Mouse (Mus musculus) heart, postnatal 0 days (tissue): ENCODE results near the gene Mdp1. TPM values are rescaled to one million over a fixed set of nuclear protein-coding genes. Genes with fewer than 3 reads are reported as not detected.

Experiments used
- ATAC-seq: fragments of 200-750 bp; cut with Nextera tagmentation; 2 replicates; pipeline ENCODE4 v1.8.0; 2017; ENCODE audit warnings: low read depth, moderate number of reproducible peaks, moderate library complexity; ENCODE audit not compliant: insufficient read depth
- DNase-seq: peaks from one replicate; pipeline ENCODE4 v3.0.0-alpha.2; 2016; ENCODE audit warnings: low spot score
- H3K27ac ChIP-seq: fragments of 300-500 bp; sonication (generic); 2 replicates; pipeline ENCODE4 v1.5.1; 2014; ENCODE audit warnings: low read depth, mild to moderate bottlenecking
- H3K27me3 ChIP-seq: fragments of 300-500 bp; sonication (generic); 2 replicates; pipeline ENCODE4 v1.6.1; 2014; ENCODE audit warnings: low read length, mixed read lengths; ENCODE audit not compliant: control insufficient read depth, insufficient read depth
- H3K36me3 ChIP-seq: fragments of 300-500 bp; sonication (generic); replicated peaks from 2 replicates; pipeline ENCODE4 v1.6.1; 2014; ENCODE audit warnings: low read length, mixed read lengths; ENCODE audit not compliant: control insufficient read depth, insufficient read depth
- H3K4me1 ChIP-seq: fragments of 300-500 bp; sonication (generic); 2 replicates; pipeline ENCODE4 v1.6.1; 2014; ENCODE audit warnings: antibody characterized with exemption; ENCODE audit not compliant: control insufficient read depth, insufficient read depth
- H3K4me2 ChIP-seq: fragments of 300-500 bp; sonication (generic); 2 replicates; pipeline ENCODE4 v1.6.1; 2014; ENCODE audit warnings: low read depth, mild to moderate bottlenecking, low read length, moderate library complexity
- H3K4me3 ChIP-seq: fragments of 300-500 bp; sonication (generic); 2 replicates; pipeline ENCODE4 v1.5.1; 2014; ENCODE audit warnings: low read depth, low read length
- H3K9ac ChIP-seq: fragments of 300-500 bp; sonication (generic); replicated peaks from 2 replicates; pipeline ENCODE4 v1.6.1; 2014; ENCODE audit warnings: low read depth, low read length, mixed read lengths
- H3K9me3 ChIP-seq: fragments of 300-500 bp; sonication (generic); replicated peaks from 2 replicates; pipeline ENCODE4 v1.6.1; 2016; ENCODE audit warnings: low read length; ENCODE audit not compliant: control insufficient read depth
- CTCF ChIP-seq: IDR thresholded peaks from 2 replicates; pipeline ENCODE4 v1.5.1; 2016; ENCODE audit warnings: antibody characterized with exemption, control low read depth, low read depth
- EP300 ChIP-seq: IDR thresholded peaks from 2 replicates; pipeline ENCODE4 v1.6.1; 2016; ENCODE audit warnings: antibody characterized with exemption, low read depth
- WGBS: fragments of 180-500 bp; shearing (Covaris S2); extraction: QIAGEN DNeasy Blood & Tissue Kit; methylation state at CpG from one replicate; pipeline ENCODE4 v1.1.7; 2014; 5-methylcytosine and 5-hydroxymethylcytosine counted together
- polyA plus RNA-seq: library from polyadenylated mRNA; unstranded; fragments of >200 nt; fragmentation: Nextera tagmentation; extraction: Ambion mirVana; gene quantifications from 2 replicates; pipeline ENCODE4 v1.2.1, GENCODE M21; 2015
- total RNA-seq: library from RNA; depleted of rRNA; stranded (reverse); fragments of >200 nt; gene quantifications from 2 replicates; pipeline ENCODE4 v1.2.3, GENCODE M21; 2014; ENCODE audit warnings: low replicate concordance

Mdp1 gene
- total and polyA plus RNA-seq, 2 experiments from 2014 or later: 66.0 to 98.6 TPM

- H3K9me3 ChIP-seq: no peaks in the 10 kb centered on the region
- H3K4me2 ChIP-seq: peak within 1 kb of the TSS; percentile 96
- H3K36me3 ChIP-seq: peaks cover 79% of the 10 kb centered on the region
- DNase-seq: peak; percentile 89
- TF ChIP-seq CTCF (no peak), EP300 (peak; percentile 79; the same call in 1 of the 2 replicates)
- H3K27ac ChIP-seq: peak within 1 kb of the TSS; percentile 56
- peak within 1 kb of the TSS; percentile 66 for H3K4me3 ChIP-seq
- under 1% methylated on average over 33 of the region's 33 CpGs for WGBS
- H3K9ac ChIP-seq: peak within 1 kb of the TSS; percentile 63
- H3K4me1 ChIP-seq: peaks cover 6% of the 10 kb centered on the region; the same call in 1 of the 2 replicates
- no peaks in the 10 kb centered on the region for H3K27me3 ChIP-seq
- ATAC-seq: peak; percentile 89
These were observed 24.7 kb downstream of the Mdp1 start, which contains the start of gene Ipo4 for GRCm38 (mm10) chr14:55635523-55636007. Ipo4 (minus strand) TSS chr14:55635957.

- ATAC-seq (peak; percentile 17; the same call in 1 of the 2 replicates), DNase-seq (no peak)
- Histone ChIP-seq H3K9ac (peak overlapping the region; percentile 63), H3K9me3 (no peaks in the 10 kb centered on the region), H3K36me3 (peaks cover 79% of the 10 kb centered on the region), H3K4me3 (peak overlapping the region; percentile 66), H3K27me3 (no peaks in the 10 kb centered on the region), H3K4me2 (peak overlapping the region; percentile 96), H3K4me1 (peaks cover 6% of the 10 kb centered on the region; the same call in 1 of the 2 replicates), H3K27ac (peak overlapping the region; percentile 56)
- TF ChIP-seq EP300 (no peak), CTCF (no peak)
- 3% methylated on average over 22 of the region's 23 CpGs for WGBS
These were observed 25.3 kb downstream of the Mdp1 start for GRCm38 (mm10) chr14:55634874-55635522.

GRCm38 (mm10) chr14:55629312-55629711, 31.0 kb downstream of the Mdp1 start:
- ATAC-seq (no peak), DNase-seq (no peak)
- Histone ChIP-seq H3K4me3 (no peak overlapping the region), H3K27ac (no peak overlapping the region), H3K4me2 (no peak overlapping the region), H3K27me3 (no peaks in the 10 kb centered on the region), H3K9me3 (no peaks in the 10 kb centered on the region), H3K36me3 (peaks cover 95% of the 10 kb centered on the region), H3K4me1 (no peaks in the 10 kb centered on the region), H3K9ac (no peak overlapping the region)
- TF ChIP-seq EP300 (no peak), CTCF (peak; percentile 68)
- 46% methylated on average over 5 of the region's 5 CpGs for WGBS

DNA sequence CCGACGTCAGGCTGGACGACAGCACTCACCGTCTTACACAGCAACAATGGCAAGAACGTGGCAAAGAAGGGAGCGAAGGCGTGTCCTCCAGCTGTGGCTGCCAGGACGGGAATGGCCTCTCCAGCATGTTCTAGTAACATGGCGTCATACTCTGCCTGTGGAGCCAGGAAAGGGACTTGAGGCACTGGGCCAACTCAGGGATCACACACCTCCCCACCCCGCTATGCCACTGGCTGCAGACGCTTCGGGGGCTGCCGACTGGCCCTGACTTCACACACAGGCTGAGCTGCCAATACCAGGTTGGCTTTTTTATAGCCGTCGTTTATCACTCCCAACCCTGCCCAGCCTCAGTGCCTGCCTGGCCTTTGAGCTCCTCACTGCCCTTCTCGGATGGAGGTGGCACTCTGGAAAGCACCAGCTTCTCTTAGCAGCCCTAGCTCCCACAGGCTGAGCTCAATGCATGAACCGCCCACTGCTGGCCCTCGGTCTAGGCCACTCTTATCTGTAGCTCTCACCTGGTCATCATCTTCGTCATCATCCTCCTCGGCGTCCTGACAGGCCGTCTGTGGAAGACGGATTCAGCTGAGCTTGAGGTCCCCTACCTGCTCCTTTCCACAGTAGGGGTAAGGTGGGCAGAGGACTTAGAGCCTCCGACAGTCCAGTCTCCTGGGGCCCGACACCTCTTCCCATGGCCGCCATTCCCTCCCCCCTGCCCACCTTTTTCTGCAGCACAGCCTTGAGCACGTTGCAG, 32.1 kb downstream of the Mdp1 start:
- Histone ChIP-seq H3K4me1 (no peaks in the 10 kb centered on the region), H3K4me2 (no peak overlapping the region), H3K27ac (no peak overlapping the region), H3K4me3 (no peak overlapping the region), H3K36me3 (peaks cover 85% of the 10 kb centered on the region), H3K9ac (no peak overlapping the region), H3K27me3 (no peaks in the 10 kb centered on the region), H3K9me3 (no peaks in the 10 kb centered on the region)
- WGBS: 79% methylated on average over 27 of the region's 27 CpGs
- ATAC-seq: 0 out of 2 replicates have a peak, but pooled peaks have one; percentile 26
- no peak for DNase-seq
- TF ChIP-seq CTCF (no peak), EP300 (no peak)

DNA sequence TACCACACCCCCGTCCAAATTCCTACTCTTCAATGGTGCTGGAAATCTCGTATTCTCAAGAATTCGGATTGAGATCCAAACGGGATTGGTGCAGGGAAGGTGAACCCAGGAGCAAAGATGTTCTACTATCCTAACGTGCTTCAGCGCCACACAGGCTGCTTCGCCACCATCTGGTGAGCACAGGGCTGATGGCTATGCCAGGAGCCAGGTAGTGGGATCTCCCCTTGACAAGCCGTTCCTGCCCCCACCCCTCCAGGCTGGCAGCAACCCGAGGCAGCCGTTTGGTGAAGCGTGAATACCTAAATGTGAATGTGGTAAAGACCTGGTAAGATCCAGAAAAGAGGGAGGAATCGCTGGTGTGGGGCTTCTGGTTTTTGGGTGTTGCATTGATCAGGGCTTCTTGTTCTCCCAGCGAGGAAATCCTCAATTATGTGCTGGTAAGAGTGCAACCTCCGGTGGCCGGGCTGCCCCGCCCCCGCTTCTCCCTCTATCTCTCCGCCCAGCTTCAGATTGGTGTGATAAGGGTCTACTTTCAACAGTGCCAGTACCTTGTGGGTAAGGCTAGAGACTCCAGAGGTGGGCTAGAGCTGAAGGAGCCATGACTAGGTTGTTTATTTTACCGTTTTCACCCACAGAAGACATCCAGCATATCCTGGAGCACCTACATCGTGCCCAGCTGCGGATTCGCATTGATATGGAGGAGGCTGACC, 41.7 kb downstream of the Mdp1 start:
- WGBS: 38% methylated on average over 22 of the region's 22 CpGs
- Histone ChIP-seq H3K4me1 (no peaks in the 10 kb centered on the region; the same call in 1 of the 2 replicates), H3K27ac (no peak overlapping the region), H3K27me3 (no peaks in the 10 kb centered on the region), H3K9ac (no peak overlapping the region), H3K4me3 (no peak overlapping the region), H3K4me2 (peak overlapping the region; percentile 48), H3K9me3 (no peaks in the 10 kb centered on the region), H3K36me3 (no peaks in the 10 kb centered on the region)
- TF ChIP-seq EP300 (no peak), CTCF (no peak)
- no peak for ATAC-seq
- no peak for DNase-seq
